Mouse (Mus musculus): ENCODE measurements at regions not wholly inside any gene's neighbourhood (a gene's known extent, or its start where the extent isn't known, plus 50 kb on each side); places are given as distances from the start of the nearest gene placed in this dataset.
A peak's percentile ranks its signal among the peaks of the same experiment; 100 is the strongest.

GRCm38 (mm10) chr17:64490664-64491063, 109.9 kb upstream of the Man2a1 start:
- intact Hi-C loops (cut with DNase I) = no loop called here
- no peak for DNase-seq (ENCODE audit: extremely low spot score in 1 of 2, low spot score in 2 of 2)

GRCm38 (mm10) chr17:64491922-64492353, 108.6 kb upstream of the Man2a1 start:
- intact Hi-C loops (cut with DNase I) = no loop called here

GRCm38 (mm10) chr17:64492614-64493269, 107.8 kb upstream of the Man2a1 start:
- intact Hi-C loops (cut with DNase I) = no loop called here
- DNase-seq (ENCODE audit: extremely low spot score in 1 of 2, low spot score in 2 of 2) = peak in 1 of 2 experiments; percentile 46

More at GRCm38 (mm10) chr17:64491922-64492353, 108.6 kb upstream of the Man2a1 start:
- DNase-seq (ENCODE audit: extremely low spot score in 1 of 2, low spot score in 2 of 2) = no peak

GRCm38 (mm10) chr17:64499281-64499997, 101.1 kb upstream of the Man2a1 start:
- intact Hi-C loops (cut with DNase I) = no loop called here
- peak in 1 of 2 experiments; percentile 31 for DNase-seq (ENCODE audit: extremely low spot score in 1 of 2, low spot score in 2 of 2)

GRCm38 (mm10) chr17:64502376-64502775, 98.2 kb upstream of the Man2a1 start:
- DNase-seq (ENCODE audit: extremely low spot score in 1 of 2, low spot score in 2 of 2) = no peak
- intact Hi-C loops (cut with DNase I) = no loop called here

DNA sequence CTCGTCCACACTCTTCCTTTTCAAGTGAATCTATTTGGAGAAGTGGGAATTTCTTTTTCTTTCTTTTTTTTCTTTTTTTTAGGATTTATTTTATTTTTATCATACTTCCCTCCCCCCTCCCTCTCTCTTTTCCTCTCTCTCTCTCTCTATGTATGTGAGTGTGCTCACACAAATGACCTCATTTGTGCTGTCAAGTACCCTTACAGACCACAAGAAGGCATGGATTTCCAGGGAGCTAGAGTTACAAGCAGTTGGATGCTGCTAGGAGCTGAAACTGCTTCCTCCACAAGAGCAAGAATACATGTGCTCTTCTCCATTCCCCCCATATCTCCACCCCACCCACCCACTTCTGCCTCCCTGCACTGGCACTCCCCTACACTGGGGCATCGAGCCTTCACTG, 94.6 kb upstream of the Man2a1 start:
- intact Hi-C loops (cut with DNase I) = no loop called here
- no peak for DNase-seq (ENCODE audit: extremely low spot score in 1 of 2, low spot score in 2 of 2)

DNA sequence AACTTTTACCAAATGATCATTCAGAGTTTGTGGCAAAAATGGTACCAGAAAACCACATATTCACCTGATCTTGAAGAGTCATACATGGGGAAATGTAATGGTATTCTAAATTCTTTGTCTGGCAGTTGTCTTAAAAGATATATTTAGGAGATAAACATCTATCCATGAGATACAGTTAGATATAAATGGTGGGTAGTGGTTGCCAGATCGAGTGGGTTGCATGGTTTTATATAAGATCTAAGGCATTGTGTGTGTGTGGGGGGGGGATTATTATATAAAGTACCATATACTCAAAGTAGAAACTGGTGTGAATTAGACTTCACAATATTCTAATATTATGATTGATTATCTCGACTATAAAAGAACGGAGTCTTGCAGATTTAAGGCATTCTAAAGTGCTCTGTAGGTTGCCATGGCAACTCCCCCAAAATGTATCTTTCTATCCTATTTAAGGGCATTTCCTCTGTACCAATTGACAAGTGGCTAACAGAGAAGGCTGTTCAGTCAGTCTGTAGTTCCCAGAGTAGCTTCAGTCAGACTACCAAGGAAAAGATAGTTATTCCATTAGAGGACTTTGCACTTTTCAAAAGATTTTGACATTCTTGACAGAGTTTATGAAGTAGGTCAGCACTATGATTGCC, 89.3 kb upstream of the Man2a1 start:
- intact Hi-C loops (cut with DNase I) = no loop called here
- DNase-seq (ENCODE audit: extremely low spot score in 1 of 2, low spot score in 2 of 2) = peak in 1 of 2 experiments; percentile 56

DNA sequence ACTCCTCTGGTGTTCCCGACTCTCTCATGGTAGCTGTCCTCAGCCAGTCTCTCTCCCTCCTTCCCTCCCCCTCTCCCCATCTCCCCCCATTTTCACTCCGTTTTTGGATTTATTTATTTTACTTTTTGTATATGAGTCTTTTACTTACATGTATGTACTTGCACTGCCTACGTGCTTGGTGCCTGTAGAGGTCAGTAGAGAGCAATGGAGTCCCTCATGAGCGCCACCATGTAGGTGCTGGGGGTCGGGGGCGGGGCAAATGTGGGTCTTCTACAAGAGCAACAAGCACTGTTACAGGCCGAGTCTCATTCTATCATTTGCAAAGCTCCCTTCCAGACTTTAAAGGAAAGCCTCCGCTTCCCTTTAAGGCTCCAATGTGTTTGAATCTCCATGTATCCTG, 78.3 kb upstream of the Man2a1 start:
- intact Hi-C loops (cut with DNase I) = no loop called here
- no peak for DNase-seq (ENCODE audit: extremely low spot score in 1 of 2, low spot score in 2 of 2)

GRCm38 (mm10) chr17:64523899-64524298, 76.6 kb upstream of the Man2a1 start:
- DNase-seq (ENCODE audit: extremely low spot score in 1 of 2, low spot score in 2 of 2) = no peak
- intact Hi-C loops (cut with DNase I) = no loop called here

GRCm38 (mm10) chr17:64527817-64528216, 72.7 kb upstream of the Man2a1 start:
- intact Hi-C loops (cut with DNase I) = no loop called here

DNA sequence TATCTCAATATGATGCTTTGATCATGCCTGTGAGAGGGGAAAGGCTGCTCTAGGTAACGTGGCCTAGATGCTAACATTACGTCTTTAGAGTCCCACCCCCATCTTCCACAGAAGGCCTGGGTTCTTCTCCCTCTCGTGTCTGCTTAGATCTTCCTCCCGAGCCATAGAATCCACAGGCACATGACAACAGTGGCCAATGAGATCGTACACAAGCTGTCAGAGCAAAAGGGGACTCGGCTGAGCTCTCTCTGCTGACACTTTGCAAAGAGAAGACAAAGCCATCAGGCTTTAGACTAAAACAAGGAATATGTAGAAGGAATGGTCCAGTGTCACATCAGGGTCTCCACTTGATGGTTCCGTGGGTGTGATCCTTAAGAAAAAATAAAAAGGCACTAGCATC, 72.1 kb upstream of the Man2a1 start:
- intact Hi-C loops (cut with DNase I) = no loop called here
- DNase-seq (ENCODE audit: extremely low spot score in 1 of 2, low spot score in 2 of 2) = no peak

More at GRCm38 (mm10) chr17:64527817-64528216, 72.7 kb upstream of the Man2a1 start:
- DNase-seq (ENCODE audit: extremely low spot score in 1 of 2, low spot score in 2 of 2) = no peak

- DNase-seq (ENCODE audit: extremely low spot score in 1 of 2, low spot score in 2 of 2) = no peak
- intact Hi-C loops (cut with DNase I) = no loop called here
Measured at GRCm38 (mm10) chr17:64529296-64529994, 71.1 kb upstream of the Man2a1 start.

- DNase-seq (ENCODE audit: extremely low spot score in 1 of 2, low spot score in 2 of 2) = no peak
- intact Hi-C loops (cut with DNase I) = no loop called here
Measured at GRCm38 (mm10) chr17:64531150-64531549, 69.4 kb upstream of the Man2a1 start.

GRCm38 (mm10) chr17:64534323-64534722, 66.2 kb upstream of the Man2a1 start:
- intact Hi-C loops (cut with DNase I) = no loop called here
- no peak for DNase-seq (ENCODE audit: extremely low spot score in 1 of 2, low spot score in 2 of 2)

GRCm38 (mm10) chr17:64538520-64538953, 62.0 kb upstream of the Man2a1 start:
- DNase-seq (ENCODE audit: extremely low spot score in 1 of 2, low spot score in 2 of 2) = no peak
- intact Hi-C loops (cut with DNase I) = no loop called here

DNA sequence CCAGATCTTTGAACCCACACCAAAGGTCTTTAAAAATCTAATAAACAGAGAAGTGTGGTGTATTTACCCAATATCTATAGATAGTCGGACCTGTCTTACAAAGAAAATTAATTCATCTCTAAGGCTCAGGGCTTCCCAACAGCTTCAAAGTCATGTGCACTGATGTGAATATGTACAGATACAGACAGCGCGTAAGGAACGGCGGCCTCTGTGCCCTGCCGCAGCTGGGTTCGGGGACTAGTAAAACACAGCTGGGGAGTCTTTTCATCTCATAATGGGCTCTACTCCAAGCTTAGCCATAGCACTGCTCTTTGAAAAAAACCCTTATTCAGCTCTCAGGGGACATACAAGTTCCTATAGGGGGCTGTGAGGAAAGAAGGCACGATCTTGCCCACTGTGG, 60.1 kb upstream of the Man2a1 start:
- intact Hi-C loops (cut with DNase I) = no loop called here
- DNase-seq (ENCODE audit: extremely low spot score in 1 of 2, low spot score in 2 of 2) = no peak

GRCm38 (mm10) chr17:64548536-64548935, 52.0 kb upstream of the Man2a1 start:
- peak in 1 of 2 experiments; percentile 23 for DNase-seq (ENCODE audit: extremely low spot score in 1 of 2, low spot score in 2 of 2)

DNA sequence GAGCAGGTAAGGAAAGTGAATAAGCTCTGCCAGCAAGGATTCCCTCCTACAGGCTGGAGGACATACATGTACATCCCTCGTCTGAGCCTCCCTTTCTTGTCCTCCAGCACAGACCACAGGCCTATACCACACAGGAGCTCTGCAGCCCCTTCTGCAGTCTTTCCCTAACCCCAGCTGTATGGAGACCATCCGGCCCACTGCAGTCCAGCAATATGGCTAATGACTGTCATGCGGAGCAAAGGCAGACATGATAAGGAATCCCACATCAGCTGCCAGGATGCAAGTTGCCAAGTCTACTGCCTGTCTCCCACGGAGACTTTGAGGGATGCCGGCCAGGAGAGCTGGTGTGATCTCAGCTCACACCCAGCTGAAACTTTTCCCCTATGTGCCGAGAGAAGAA, 50.5 kb upstream of the Man2a1 start:
- no peak for DNase-seq (ENCODE audit: extremely low spot score in 1 of 2, low spot score in 2 of 2)
- intact Hi-C loops (cut with DNase I) = no loop called here

More at GRCm38 (mm10) chr17:64548536-64548935, 52.0 kb upstream of the Man2a1 start:
- intact Hi-C loops (cut with DNase I) = no loop called here

Data from left cerebral cortex, postnatal 10 days (tissue).